Mouse (Mus musculus): ENCODE results near the gene Slc35a2.
"Not testable (repeated sequence)": the region's sequence is repeated elsewhere in the genome, so short reads cannot be mapped to it uniquely, and the experiment has no call there.

The Slc35a2 gene

DNA sequence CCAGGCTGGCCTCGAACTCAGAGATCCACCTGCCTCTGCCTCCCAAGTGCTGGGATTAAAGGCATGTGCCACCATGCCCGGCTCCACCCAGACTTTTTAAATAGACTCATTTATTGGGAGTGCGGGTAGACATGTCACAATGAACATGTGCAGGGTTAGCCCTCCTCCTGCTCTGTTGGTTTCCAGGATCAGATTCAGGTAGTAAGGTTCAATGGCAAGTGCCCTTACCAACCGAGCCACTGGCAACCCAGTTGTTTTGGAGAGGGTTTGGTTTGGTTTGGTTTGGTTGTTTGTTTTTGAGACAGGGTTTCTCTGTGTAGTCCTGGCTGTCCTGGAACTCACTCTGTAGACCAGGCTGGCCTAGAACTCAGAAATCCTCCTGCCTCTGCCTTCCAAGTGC, 25.4 kb downstream of the Slc35a2 start, which contains the start of gene Gm10490:
TSS of gene Gm10490 (plus strand) at position 301 of the 400 bp plus-strand sequence.
- DNase-seq: not testable (repeated sequence)

DNA sequence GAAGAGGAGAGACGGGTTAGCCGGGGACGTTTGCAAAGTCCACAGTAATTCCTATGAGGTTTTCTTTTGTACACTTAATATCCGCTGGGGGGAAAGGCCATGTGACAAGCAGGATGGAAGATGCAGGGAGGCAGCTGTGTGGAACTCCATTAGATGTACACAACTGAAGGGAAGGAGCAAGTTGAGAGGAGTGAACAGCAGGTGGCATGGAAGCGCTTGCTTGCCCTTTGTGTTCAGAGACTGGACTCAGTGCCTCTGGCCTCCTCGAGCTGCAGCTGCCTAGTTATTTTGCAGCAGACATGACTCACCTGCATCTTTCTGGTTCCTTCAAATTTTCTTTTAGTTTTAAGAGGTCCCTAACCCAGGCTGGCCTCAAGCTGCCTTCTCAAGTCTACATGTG, 26.6 kb downstream of the Slc35a2 start:
- no peak for DNase-seq

DNA sequence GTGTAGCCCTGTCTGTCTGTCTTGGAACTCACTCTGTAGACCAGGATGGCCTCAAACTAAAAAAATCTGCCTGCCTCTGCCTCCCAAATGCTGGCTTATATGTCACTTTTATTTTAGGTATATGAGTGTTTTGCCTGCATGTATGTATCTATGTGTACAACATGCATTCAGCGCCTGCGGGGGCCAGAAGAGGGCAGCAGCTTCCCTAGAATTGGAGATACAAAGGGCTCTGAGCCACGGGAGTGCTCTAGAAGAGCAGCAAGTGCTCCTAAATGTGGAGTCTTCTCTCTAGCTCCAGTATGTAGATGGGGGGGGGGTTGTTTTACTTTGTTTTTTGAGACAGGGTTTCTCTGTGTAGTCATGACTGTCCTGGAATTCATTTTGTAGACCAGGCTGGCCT, 31.8 kb downstream of the Slc35a2 start:
- peak in 1 of 2 experiments; percentile 60 for DNase-seq

DNA sequence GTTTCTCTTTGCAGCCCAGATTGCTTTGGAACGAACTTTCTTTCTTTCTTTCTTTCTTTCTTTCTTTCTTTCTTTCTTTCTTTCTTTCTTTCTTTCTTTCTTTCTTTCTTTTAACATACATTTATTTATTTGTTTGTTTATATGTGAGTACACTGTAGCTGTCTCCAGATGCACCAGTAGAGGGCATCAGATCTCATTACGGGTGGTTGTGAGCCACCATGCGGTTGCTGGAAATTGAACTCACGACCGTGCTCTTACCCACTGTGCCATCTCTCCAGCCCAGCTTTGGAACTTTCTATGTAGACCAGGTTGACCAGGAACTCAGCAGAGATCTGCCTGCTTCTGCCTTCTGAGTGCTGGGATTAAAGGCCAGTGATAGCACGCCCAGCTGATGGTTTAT, 34.1 kb downstream of the Slc35a2 start:
- not testable (repeated sequence) for DNase-seq

DNA sequence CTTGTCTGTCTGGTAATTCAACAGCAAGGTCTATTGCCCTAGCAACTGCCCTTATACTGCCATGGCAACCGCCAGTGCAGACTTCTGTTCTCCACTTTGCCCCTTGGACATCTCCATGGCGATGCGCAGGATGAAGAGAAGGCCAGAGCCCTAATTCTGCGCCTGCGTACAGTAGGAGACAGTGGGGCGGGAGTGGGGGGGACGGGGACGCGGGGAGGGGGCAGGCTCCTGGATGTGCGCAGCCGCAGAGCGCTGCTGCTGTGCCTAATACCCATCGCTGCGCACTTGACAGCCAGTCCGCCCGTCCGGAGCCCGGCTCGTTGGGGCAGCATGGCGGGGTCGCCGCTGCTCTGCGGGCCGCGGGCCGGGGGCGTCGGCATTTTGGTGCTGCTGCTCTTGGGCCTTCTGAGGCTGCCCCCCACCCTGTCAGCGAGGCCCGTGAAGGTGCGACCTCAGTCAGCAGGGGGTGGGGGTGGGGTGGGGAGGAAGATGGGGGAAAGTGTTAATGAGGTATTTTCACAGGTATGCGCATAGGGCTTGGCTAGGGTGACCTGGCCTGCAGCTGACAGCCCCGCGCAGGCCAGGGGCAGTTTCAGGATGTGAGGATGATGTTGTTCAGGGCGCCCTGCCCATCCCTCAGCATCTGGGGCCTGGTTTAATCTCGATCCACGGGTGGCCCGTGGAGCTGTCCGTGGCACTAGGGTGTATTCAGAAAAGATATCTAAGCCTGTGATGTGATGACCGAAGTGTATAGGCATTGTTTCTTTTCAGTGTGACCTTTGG, 36.0 kb downstream of the Slc35a2 start, which contains the start of gene Pcsk1n:
TSS of gene Pcsk1n (plus strand) at position 222 of the 783 bp plus-strand sequence.
- no peak for DNase-seq

DNA sequence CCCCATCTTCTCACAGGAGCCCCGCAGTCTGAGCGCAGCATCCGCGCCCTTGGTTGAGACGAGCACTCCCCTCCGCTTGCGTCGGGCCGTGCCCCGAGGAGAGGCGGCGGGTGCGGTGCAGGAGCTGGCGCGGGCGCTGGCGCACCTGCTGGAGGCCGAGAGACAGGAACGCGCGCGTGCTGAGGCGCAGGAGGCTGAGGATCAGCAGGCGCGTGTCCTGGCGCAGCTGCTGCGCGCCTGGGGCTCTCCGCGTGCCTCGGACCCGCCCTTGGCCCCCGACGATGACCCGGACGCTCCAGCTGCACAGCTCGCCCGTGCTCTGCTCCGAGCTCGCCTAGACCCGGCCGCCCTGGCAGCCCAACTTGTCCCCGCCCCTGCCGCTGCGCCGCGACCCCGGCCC, 38.2 kb downstream of the Slc35a2 start:
- no peak for DNase-seq

DNA sequence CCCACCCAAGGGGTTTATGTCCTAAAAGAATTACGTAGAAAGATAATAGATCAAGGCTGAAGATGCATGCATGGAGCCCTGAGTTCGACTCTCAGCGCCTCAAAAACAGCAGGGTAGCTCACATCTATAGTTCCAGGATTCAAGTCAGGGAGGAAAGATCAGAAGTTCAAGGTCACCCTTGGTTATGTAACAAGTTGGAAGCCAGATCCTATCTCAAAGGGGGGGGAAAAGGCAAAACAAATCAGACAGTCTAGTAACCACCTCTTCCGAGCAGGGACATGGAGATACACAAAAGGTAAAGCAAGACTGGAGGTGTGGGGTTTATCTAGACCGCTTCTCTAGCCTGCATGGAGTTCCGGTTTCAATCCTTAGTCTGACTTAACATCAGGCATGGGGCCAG, 42.4 kb downstream of the Slc35a2 start:
- DNase-seq: no peak

DNA sequence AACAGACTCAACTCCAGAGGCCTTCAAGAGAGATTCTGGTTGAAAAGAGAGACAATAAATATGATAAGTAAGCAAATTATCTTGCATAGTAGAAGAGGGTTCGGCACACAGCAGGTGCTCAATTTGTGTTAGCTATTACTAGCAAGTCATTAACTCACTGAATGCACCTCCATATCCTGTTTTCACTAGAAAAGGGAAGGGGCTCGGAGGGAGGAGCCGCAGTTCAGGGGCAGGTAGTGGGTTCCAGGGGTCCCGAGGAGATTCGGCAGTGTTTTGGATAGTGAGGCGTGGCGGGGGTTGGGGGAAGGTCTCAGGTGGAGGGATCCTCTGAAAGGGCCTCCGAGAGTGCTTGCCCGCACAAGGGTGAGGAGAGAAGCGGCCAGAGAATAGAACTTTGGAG, 43.3 kb downstream of the Slc35a2 start:
- no peak for DNase-seq

DNA sequence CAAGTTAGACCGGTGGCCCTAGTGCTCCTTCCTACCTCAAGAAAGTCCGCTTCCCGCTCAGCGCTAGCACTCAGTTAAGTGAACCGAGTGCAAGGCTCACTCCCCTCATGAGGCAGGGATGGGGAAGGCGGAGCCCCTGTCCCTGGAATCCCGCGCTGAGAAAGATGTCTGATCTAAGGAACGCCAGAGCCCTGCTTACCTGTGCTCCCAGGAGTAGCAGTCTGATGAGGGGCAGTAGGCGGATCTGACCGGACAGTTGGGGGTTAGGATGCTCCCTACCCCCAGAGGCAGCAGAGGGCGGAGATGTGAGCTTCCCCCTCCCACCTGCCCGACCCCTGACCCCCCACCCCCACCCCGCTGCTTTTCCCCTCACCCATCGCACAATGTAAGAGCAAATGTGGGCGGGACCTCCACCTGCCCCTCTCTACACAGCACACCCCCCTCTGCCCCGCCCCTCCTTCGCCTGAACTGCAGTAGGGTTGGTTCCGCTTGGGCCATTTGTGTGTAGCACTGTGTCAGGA, 44.5 kb downstream of the Slc35a2 start, which contains the start of gene Eras:
TSS of gene Eras (minus strand) at position 338 of the 521 bp plus-strand sequence.
- no peak for DNase-seq

DNA sequence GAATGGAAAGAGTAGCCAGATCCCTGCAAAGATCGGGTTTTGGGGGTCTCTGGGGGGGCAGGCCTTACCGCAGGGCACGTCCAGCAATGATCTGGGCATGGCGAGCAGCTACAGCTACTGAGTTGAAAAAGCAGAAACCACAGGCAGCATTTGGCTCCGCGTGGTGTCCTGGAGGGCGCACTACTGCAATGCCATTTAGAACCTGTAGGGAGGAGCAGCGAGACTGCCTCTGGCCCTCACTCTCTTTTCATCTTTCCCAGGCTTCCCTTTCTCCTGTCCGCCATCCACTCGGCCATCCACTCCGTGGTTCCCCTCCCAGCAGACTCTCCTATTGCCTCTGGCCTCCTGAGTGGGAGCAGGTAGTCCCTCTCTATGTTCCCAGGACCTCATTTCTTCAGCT, 53.0 kb downstream of the Slc35a2 start:
- no peak for DNase-seq

DNA sequence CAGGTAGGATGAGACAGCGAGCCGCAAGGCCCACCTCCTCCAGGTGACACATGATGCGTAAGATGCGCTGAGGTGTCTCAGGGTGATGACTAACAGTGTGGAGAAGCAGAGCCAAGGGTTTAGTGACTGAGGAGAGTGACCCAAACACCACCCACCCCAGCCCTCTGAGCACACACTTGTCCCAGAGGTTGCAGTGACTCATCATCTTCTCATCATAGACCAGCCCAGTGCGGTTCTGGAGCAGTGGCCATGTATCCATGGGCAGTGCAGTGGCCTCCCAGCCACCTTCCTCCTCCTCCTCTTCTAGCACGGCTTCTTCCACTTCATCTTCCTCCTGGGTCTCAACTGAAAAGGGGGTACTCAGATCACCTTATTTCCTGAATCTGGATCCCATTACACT, 53.8 kb downstream of the Slc35a2 start:
- no peak for DNase-seq

Data from lung, postnatal 4 days (tissue).